In genomic region chr9:123159330-123159729, GRCm38 (mm10) we compare ENCODE assay signal across 8 mouse cellular contexts. TPM values are rescaled to one million over a fixed set of nuclear protein-coding genes. Genes with fewer than 3 reads are reported as not detected.
DNase-seq lines count a peak whose midpoint lies in the region; ATAC-seq and TF ChIP-seq lines count a peak whose summit lies in the region.

No protein-coding gene starts in this region.

- intact Hi-C loops in heart, postnatal 36 days (cut with DNase I) = loop anchor here (1.0 to 10.0 kb wide), 5 partner anchors 37 to 425 kb away; partner anchors contain the start of gene Sacm1l

- no peaks in the 10 kb centered on the region for H3K36me3 ChIP-seq in forebrain, embryonic 14.5 days (ENCODE audit: control insufficient read depth, insufficient read depth, low read length)
- H3K36me3 ChIP-seq in forebrain, embryonic 13.5 days (ENCODE audit: poor library complexity, severe bottlenecking) = no peaks in the 10 kb centered on the region
- H3K36me3 ChIP-seq in ES-E14 (ENCODE audit: control insufficient read depth, insufficient read depth, low read length, poor library complexity, severe bottlenecking) = no peaks in the 10 kb centered on the region
- no peaks in the 10 kb centered on the region for H3K36me3 ChIP-seq in stomach, postnatal 0 days (ENCODE audit: control insufficient read depth, insufficient read depth, low read length)

- no peak overlapping the region for H3K4me3 ChIP-seq in forebrain, embryonic 14.5 days (ENCODE audit: low read depth, low read length)
- no peak overlapping the region for H3K4me3 ChIP-seq in forebrain, embryonic 13.5 days
- H3K4me3 ChIP-seq in ES-E14 (ENCODE audit: insufficient read depth in 1 of 2, low read depth in 1 of 2, low read length in 2 of 2, poor library complexity in 1 of 2, severe bottlenecking in 1 of 2) = no peak overlapping the region
- no peak overlapping the region for H3K4me3 ChIP-seq in stomach, postnatal 0 days (ENCODE audit: low read depth, low read length)

- peak; percentile 96 for TF ChIP-seq CTCF in stomach, postnatal 0 days (IDR thresholded peaks at IDR 0.05; ENCODE audit: low read depth)

- H3K27ac ChIP-seq in forebrain, embryonic 14.5 days (ENCODE audit: low read depth, low read length) = no peak overlapping the region
- H3K27ac ChIP-seq in forebrain, embryonic 13.5 days = no peak overlapping the region
- H3K27ac ChIP-seq in ES-E14 (ENCODE audit: insufficient read depth, low read depth, low read length, poor library complexity, severe bottlenecking) = no peak overlapping the region
- H3K27ac ChIP-seq in stomach, postnatal 0 days (replicated peaks) = no peak overlapping the region

- no peak for ATAC-seq in forebrain, embryonic 14.5 days
- no peak for ATAC-seq in forebrain, embryonic 13.5 days
- peak; percentile 50 for ATAC-seq in stomach, postnatal 0 days (ENCODE audit: low FRiP score, low TSS enrichment)

- peak; percentile 59 for DNase-seq in forebrain, embryonic 14.5 days (ENCODE audit: low spot score)
- DNase-seq in ES-E14 (ENCODE audit: low read depth, low spot score) = peak; percentile 68
- peak; percentile 53 to 72 for DNase-seq in cerebellum, postnatal 14 days
- DNase-seq in heart, postnatal 36 days = peak; percentile 63 to 72
- peak; percentile 37 to 51 for DNase-seq in layer of hippocampus, postnatal 36 days
- DNase-seq in lung, postnatal 4 days = peak; percentile 29 to 82
- DNase-seq in stomach, postnatal 0 days (ENCODE audit: low spot score) = peak; percentile 83

- H3K27me3 ChIP-seq in forebrain, embryonic 14.5 days (replicated peaks; ENCODE audit: control insufficient read depth, insufficient read depth, low read length) = no peaks in the 10 kb centered on the region
- no peaks in the 10 kb centered on the region for H3K27me3 ChIP-seq in forebrain, embryonic 13.5 days
- no peaks in the 10 kb centered on the region for H3K27me3 ChIP-seq in stomach, postnatal 0 days (ENCODE audit: control insufficient read depth, insufficient read depth, low read length)

- WGBS in forebrain, embryonic 14.5 days = 62% methylated on average over 7 of the region's 7 CpGs
- WGBS in forebrain, embryonic 13.5 days = 56% methylated on average over 7 of the region's 7 CpGs
- 68% methylated on average over 7 of the region's 7 CpGs for WGBS in stomach, postnatal 0 days

- no peaks in the 10 kb centered on the region for H3K4me1 ChIP-seq in forebrain, embryonic 14.5 days (ENCODE audit: control insufficient read depth, insufficient read depth, low read length)
- 0 out of 2 replicates have a peak, but pooled peaks cover 4% of the 10 kb centered on the region for H3K4me1 ChIP-seq in forebrain, embryonic 13.5 days
- peaks cover 0 to 3% of the 10 kb centered on the region in 2 experiments; a peak in 1 of 4 replicates for H3K4me1 ChIP-seq in ES-E14 (ENCODE audit: control insufficient read depth in 2 of 2, insufficient read depth in 2 of 2, low read length in 2 of 2, poor library complexity in 1 of 2)
- no peaks in the 10 kb centered on the region for H3K4me1 ChIP-seq in stomach, postnatal 0 days (replicated peaks; ENCODE audit: control insufficient read depth, insufficient read depth)

- no peak overlapping the region for H3K4me2 ChIP-seq in forebrain, embryonic 14.5 days (ENCODE audit: low read length)
- H3K4me2 ChIP-seq in forebrain, embryonic 13.5 days = no peak overlapping the region
- no peak overlapping the region for H3K4me2 ChIP-seq in stomach, postnatal 0 days (replicated peaks; ENCODE audit: low read depth)

- H3K9ac ChIP-seq in forebrain, embryonic 14.5 days (ENCODE audit: low read length) = no peak overlapping the region
- no peak overlapping the region for H3K9ac ChIP-seq in forebrain, embryonic 13.5 days
- no peak overlapping the region for H3K9ac ChIP-seq in ES-E14 (ENCODE audit: insufficient read depth, low read depth, low read length, poor library complexity, severe bottlenecking)
- H3K9ac ChIP-seq in stomach, postnatal 0 days (ENCODE audit: low read length) = no peak overlapping the region

- in situ Hi-C loops in ES-E14 (cut with MboI; ENCODE audit: low sequenced_read_pairs in 2 of 2, unreplicated experiment in 2 of 2) = loop anchor here in 1 of 2 experiments (10.0 kb wide), 1 partner anchor 365 kb away; the partner anchor contains the start of gene Sacm1l

- no peak for TF ChIP-seq EP300 in stomach, postnatal 0 days (optimal IDR thresholded peaks at IDR 0.05)

- no peaks in the 10 kb centered on the region for H3K9me3 ChIP-seq in forebrain, embryonic 14.5 days (replicated peaks; ENCODE audit: control insufficient read depth, low read length)
- no peaks in the 10 kb centered on the region for H3K9me3 ChIP-seq in forebrain, embryonic 13.5 days (replicated peaks)
- no peaks in the 10 kb centered on the region for H3K9me3 ChIP-seq in ES-E14 (ENCODE audit: control insufficient read depth, insufficient read depth, low read depth, low read length)
- H3K9me3 ChIP-seq in stomach, postnatal 0 days (ENCODE audit: control insufficient read depth, low read length) = no peaks in the 10 kb centered on the region

TF ChIP-seq in ES-E14, 5 proteins besides CTCF, POLR2A, EP300 and RAD21:
- no peak for TF ChIP-seq HCFC1 (IDR thresholded peaks at IDR 0.05; ENCODE audit: borderline replicate concordance, insufficient read depth, low read length)
- no peak for TF ChIP-seq ZNF384 (IDR thresholded peaks at IDR 0.05; ENCODE audit: low read depth, low read length)
- peak; percentile 86; the same call in 1 of the 2 replicates for TF ChIP-seq ZC3H11A (IDR thresholded peaks at IDR 0.05; ENCODE audit: borderline replicate concordance, low read depth, low read length)
- no peak for TF ChIP-seq CHD2 (IDR thresholded peaks at IDR 0.05; ENCODE audit: low read depth, low read length)

RNA-seq across cellular contexts. Expression of gene Clec3b, which starts 8.6 kb away (rescaled TPM):
- polyA plus RNA-seq in forebrain, embryonic 14.5 days (2014; fragmentation: Nextera tagmentation; extraction: Ambion mirVana) = 0.36 TPM in 1 of 2 replicates, not detected in the other
- 0.17 TPM in 1 of 2 replicates, not detected in the other for polyA plus RNA-seq in forebrain, embryonic 13.5 days (2015; fragmentation: Nextera tagmentation; extraction: Ambion mirVana)
- 0.32 TPM in 1 of 2 replicates, not detected in the other for total RNA-seq in ES-E14 (2012; rRNA removed)
- 10 to 100 TPM; 62.1 to 66.7 TPM for total RNA-seq in heart, postnatal 36 days (2021)
- total RNA-seq in layer of hippocampus, postnatal 36 days (2021) = 1 to 10 TPM; 3.2 to 4.9 TPM
- polyA plus RNA-seq in stomach, postnatal 0 days (2015; fragmentation: Nextera tagmentation; extraction: Ambion mirVana) = 13.9 and 17.1 TPM in 2 replicates

RNA-seq across cellular contexts. Expression of gene Exosc7, which starts 46.3 kb away (rescaled TPM):
- polyA plus RNA-seq in forebrain, embryonic 14.5 days (2014; fragmentation: Nextera tagmentation; extraction: Ambion mirVana) = 103 and 108 TPM in 2 replicates
- 110 and 118 TPM in 2 replicates for polyA plus RNA-seq in forebrain, embryonic 13.5 days (2015; fragmentation: Nextera tagmentation; extraction: Ambion mirVana)
- total RNA-seq in ES-E14 (2012; rRNA removed) = 83.4 and 94.6 TPM in 2 replicates
- total RNA-seq in heart, postnatal 36 days (2021) = 10 to 100 TPM; 28.6 to 30.0 TPM
- total RNA-seq in layer of hippocampus, postnatal 36 days (2021) = 10 to 100 TPM; 41.1 to 44.5 TPM
- 73.1 and 73.5 TPM in 2 replicates for polyA plus RNA-seq in stomach, postnatal 0 days (2015; fragmentation: Nextera tagmentation; extraction: Ambion mirVana)

RNA-seq across cellular contexts. Expression of gene Zdhhc3, which starts 46.3 kb away (rescaled TPM):
- 50.7 and 51.2 TPM in 2 replicates for polyA plus RNA-seq in forebrain, embryonic 14.5 days (2014; fragmentation: Nextera tagmentation; extraction: Ambion mirVana)
- polyA plus RNA-seq in forebrain, embryonic 13.5 days (2015; fragmentation: Nextera tagmentation; extraction: Ambion mirVana) = 66.8 and 80.7 TPM in 2 replicates
- total RNA-seq in ES-E14 (2012; rRNA removed) = 36.6 and 37.8 TPM in 2 replicates
- total RNA-seq in heart, postnatal 36 days (2021) = 10 to 100 TPM; 40.7 to 43.0 TPM
- 10 to 100 TPM; 62.1 to 63.0 TPM for total RNA-seq in layer of hippocampus, postnatal 36 days (2021)
- polyA plus RNA-seq in stomach, postnatal 0 days (2015; fragmentation: Nextera tagmentation; extraction: Ambion mirVana) = 64.7 and 65.7 TPM in 2 replicates

RNA-seq across cellular contexts. Expression of gene Cdcp1, which starts 56.5 kb away (rescaled TPM):
- polyA plus RNA-seq in forebrain, embryonic 14.5 days (2014; fragmentation: Nextera tagmentation; extraction: Ambion mirVana) = 0.05 and 0.06 TPM in 2 replicates
- 0.06 TPM in 1 of 2 replicates, not detected in the other for polyA plus RNA-seq in forebrain, embryonic 13.5 days (2015; fragmentation: Nextera tagmentation; extraction: Ambion mirVana)
- 3.3 and 6.4 TPM in 2 replicates for total RNA-seq in ES-E14 (2012; rRNA removed)
- total RNA-seq in heart, postnatal 36 days (2021) = under 1 TPM; 0.11 to 0.17 TPM
- total RNA-seq in layer of hippocampus, postnatal 36 days (2021) = not detected
- polyA plus RNA-seq in stomach, postnatal 0 days (2015; fragmentation: Nextera tagmentation; extraction: Ambion mirVana) = 7.4 and 7.9 TPM in 2 replicates

Comparison
In these comparisons a context has a peak if more than half of its experiments do, and no peak if none do; other contexts are left out.
1. RNA of gene Clec3b, which starts 8.6 kb away (total RNA-seq): 62.1 to 66.7 TPM in heart, postnatal 36 days; 3.2 to 4.9 TPM in layer of hippocampus, postnatal 36 days and 0.32 TPM in ES-E14; every median in the first group is over 10 times any median in the second.
2. Peak in every context shown above with its lines, with median percentiles within 50 percentile points of each other: DNase-seq.